Mouse (Mus musculus) brain, adult 10 weeks (tissue): ENCODE results near the gene Nup37. TPM values are rescaled to one million over a fixed set of nuclear protein-coding genes. Genes with fewer than 3 reads are reported as not detected.

Experiments
- polyA plus RNA-seq: library from polyadenylated mRNA; stranded (reverse); fragments of 350-450 nt; fragmentation: Illumina TruSeq; extraction: RNeasy Lipid Tissue Mini Kit (QIAGEN cat#74804); gene quantifications from one replicate; pipeline ENCODE4 v1.2.3, GENCODE M21; 2015; ENCODE audit warnings: low read depth, low replicate concordance

Gene Nup37
- 9.6 TPM for polyA plus RNA-seq

DNA sequence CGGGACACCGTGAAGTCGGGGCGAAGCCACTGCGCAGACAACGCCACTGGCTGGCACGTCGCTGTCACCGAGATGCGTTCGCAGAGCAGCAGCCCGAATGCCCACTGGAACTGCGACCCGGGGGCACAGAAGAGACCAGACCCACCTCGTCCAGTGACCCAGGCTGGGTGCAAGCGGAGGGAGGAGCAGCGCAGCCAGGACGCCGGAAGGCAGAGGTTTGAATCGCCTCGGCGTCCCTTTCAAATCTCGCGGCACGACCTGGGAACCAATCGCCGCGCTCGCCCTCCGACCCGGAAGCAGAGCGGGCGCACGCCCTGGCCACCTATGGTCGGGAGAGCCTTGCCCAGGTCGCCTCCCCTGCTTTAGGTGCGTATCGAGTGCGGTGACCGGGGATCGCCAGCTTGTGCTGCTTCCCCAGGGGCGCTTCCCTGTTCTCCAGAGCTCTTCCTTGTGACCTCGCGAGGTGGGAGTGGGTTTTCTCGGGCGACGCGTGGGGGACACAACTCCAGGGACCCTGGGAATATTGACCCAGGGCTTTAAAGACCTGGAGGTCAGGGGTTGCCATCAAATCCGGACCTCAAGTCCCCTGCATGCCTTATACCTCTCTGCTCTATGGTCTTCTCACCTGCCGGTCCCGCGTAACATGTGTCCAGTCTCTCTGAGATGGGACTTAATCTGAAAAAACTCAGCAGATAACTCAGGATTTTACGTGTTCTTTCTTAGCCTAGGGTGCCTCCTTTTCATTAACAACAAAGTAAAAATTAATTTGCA lies at the start of gene Nup37, which contains the start of gene Parpbp:
TSS of gene Nup37 (plus strand) at position 286 of the 771 bp plus-strand sequence.
TSS of gene Parpbp (minus strand) at position 235 of the 771 bp plus-strand sequence.

DNA sequence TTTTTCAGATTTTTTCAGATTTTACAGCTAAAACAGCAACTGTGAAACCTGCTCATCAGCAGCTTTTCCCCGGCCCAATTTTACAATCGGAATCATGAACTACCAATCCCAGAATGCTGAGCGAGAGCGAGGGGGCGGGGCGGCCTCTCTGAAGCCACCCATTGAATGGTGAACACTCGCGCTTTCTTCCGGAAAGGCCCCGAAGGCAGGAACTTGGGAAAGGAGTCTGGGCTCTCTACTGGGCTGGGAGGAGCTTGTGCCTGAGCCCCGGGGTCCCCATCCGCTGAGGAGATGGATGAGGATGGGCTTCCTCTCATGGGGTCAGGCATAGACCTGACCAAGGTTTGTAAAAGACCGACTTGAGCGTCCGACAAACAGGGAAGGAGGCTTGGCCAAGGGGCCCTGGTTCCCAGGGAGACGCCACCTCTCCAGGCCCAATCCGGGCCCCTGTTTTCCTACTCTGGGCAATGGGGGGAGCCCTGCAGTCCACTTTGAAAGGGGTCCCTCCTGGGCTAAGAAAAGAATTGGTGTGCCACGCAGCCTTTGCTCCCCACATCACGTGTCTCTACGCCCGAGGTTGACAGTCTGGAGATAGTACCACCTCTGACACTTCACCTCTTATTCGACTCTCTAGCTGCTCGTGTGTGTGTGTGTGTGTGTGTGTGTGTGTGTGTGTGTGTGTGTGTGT lies 54.3 kb downstream of the Nup37 start, which contains the start of gene Washc3:
TSS of gene Washc3 (plus strand) at position 143 of the 688 bp plus-strand sequence.

Other genes starting within 250 kb of the Nup37 start
- gene Pmch, start 55.9 kb upstream of the Nup37 start, polyA plus RNA-seq, result 2.4 TPM
- 0.48 TPM for gene Parpbp, start 51 bp upstream of the Nup37 start, polyA plus RNA-seq
- gene Washc3, start 54.1 kb downstream of the Nup37 start, polyA plus RNA-seq, result 41.9 TPM
- 1.8 TPM for gene Dram1, start 232.1 kb downstream of the Nup37 start, polyA plus RNA-seq
- 38.0 TPM for gene Gnptab, start 232.1 kb downstream of the Nup37 start, polyA plus RNA-seq